Mouse (Mus musculus) limb, embryonic 14.5 days (tissue): Measurements from ENCODE around the gene Snx29. TPM values are rescaled to one million over a fixed set of nuclear protein-coding genes. Genes with fewer than 3 reads are reported as not detected.
A peak's percentile ranks its signal among the peaks of the same experiment; 100 is the strongest.

Experiments used
- ATAC-seq: fragments of 200-750 bp; cut with Nextera tagmentation; 2 replicates; pipeline ENCODE4 v1.8.0; 2017; ENCODE audit warnings: low read depth, moderate number of reproducible peaks, moderate TSS enrichment; ENCODE audit not compliant: low FRiP score
- DNase-seq: peaks from one replicate; pipeline ENCODE4 v3.0.0-alpha.2; 2015; ENCODE audit warnings: low spot score
- H3K27ac ChIP-seq: fragments of 300-500 bp; sonication (generic); replicated peaks from 2 replicates; pipeline ENCODE4 v1.5.1; 2014; ENCODE audit warnings: low read depth, mild to moderate bottlenecking, low read length, moderate library complexity, mixed read lengths
- H3K27me3 ChIP-seq: fragments of 300-500 bp; sonication (generic); 2 replicates; pipeline ENCODE4 v1.6.1; 2014; ENCODE audit warnings: low read length, mixed read lengths; ENCODE audit not compliant: control insufficient read depth, insufficient read depth
- H3K36me3 ChIP-seq: fragments of 300-500 bp; sonication (generic); 2 replicates; pipeline ENCODE4 v1.6.1; 2014; ENCODE audit warnings: mild to moderate bottlenecking, low read length, moderate library complexity, mixed read lengths; ENCODE audit not compliant: control insufficient read depth, insufficient read depth
- H3K4me1 ChIP-seq: fragments of 300-500 bp; sonication (generic); 2 replicates; pipeline ENCODE4 v1.6.1; 2014; ENCODE audit warnings: antibody characterized with exemption, low read length, mixed read lengths; ENCODE audit not compliant: control insufficient read depth, insufficient read depth
- H3K4me2 ChIP-seq: fragments of 300-500 bp; sonication (generic); replicated peaks from 2 replicates; pipeline ENCODE4 v1.6.1; 2014; ENCODE audit warnings: low read depth, mild to moderate bottlenecking, low read length, moderate library complexity; ENCODE audit not compliant: severe bottlenecking
- H3K4me3 ChIP-seq: fragments of 300-500 bp; sonication (generic); replicated peaks from 2 replicates; pipeline ENCODE4 v1.5.1; 2014; ENCODE audit warnings: low read length
- H3K9ac ChIP-seq: fragments of 300-500 bp; sonication (generic); 2 replicates; pipeline ENCODE4 v1.6.1; 2014; ENCODE audit warnings: mild to moderate bottlenecking, low read depth, low read length, moderate library complexity; ENCODE audit not compliant: severe bottlenecking
- H3K9me3 ChIP-seq: fragments of 300-500 bp; sonication (generic); 2 replicates; pipeline ENCODE4 v1.6.1; 2016; ENCODE audit warnings: low read length; ENCODE audit not compliant: control insufficient read depth
- POLR2A ChIP-seq: fragments of 200-500 bp; IDR thresholded peaks from 2 replicates; pipeline ENCODE4 v1.8.0; 2012; ENCODE audit warnings: inconsistent platforms, mild to moderate bottlenecking, moderate library complexity, borderline replicate concordance; ENCODE audit not compliant: insufficient read depth, insufficient read length; ENCODE audit errors: extremely low read depth
- WGBS: fragments of 180-500 bp; shearing (Covaris S2); extraction: QIAGEN DNeasy Blood & Tissue Kit; methylation state at CpG from one replicate; pipeline ENCODE4 v1.1.7; 2014; 5-methylcytosine and 5-hydroxymethylcytosine counted together
- polyA plus RNA-seq, 2 experiments: library from polyadenylated mRNA; depleted of rRNA in 1 of 2; stranded (reverse) in 1 of 2; unstranded in 1 of 2; fragments of >200 nt; fragmentation: Nextera tagmentation in 1 of 2; extraction: Ambion mirVana in 1 of 2; gene quantifications; 2 replicates each; pipeline versions ENCODE4 v1.2.1 to v1.2.3; 2012 to 2014

The Snx29 gene
- polyA plus RNA-seq, 2 experiments, result 4.9 to 9.3 TPM

DNA sequence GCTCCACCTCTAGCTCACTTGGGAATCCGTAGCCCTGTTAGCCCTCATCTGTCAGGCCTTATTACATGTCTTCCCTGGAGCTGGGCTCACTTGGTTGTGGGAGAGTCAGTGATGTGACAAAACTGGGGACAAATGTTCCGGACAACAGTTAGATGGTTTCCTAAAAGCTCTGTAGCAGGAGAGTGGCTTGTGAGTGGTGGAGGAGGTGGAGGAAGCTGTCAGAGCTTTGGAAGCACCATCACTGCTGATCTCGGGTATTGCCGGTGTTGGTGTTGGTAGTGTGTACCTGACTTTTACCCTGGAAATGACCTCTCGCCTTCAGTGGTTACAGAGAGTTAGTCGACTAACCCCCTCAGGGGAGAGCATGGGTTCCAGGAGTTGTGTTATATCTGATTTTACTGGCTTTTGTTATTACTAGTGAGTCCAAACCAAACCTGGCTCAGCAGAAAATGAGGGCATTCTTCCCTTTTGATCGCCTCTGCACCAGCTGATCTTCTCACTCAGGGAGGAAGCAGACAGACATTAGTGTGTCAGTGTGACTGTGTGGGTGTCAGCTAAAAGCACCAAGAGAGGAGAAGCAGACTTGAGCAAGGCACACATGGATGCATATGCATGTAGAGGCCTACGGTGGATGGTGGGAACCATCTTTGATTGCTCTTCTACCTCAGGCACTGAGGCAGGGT is 227.5 kb downstream of the Snx29 start:
- 86% methylated on average over 8 of the region's 8 CpGs for WGBS
- no peak for TF ChIP-seq POLR2A
- ATAC-seq (no peak), DNase-seq (no peak)
- H3K27me3 ChIP-seq, result no peaks in the 10 kb centered on the region
- no peak overlapping the region for H3K4me3 ChIP-seq
- no peaks in the 10 kb centered on the region for H3K36me3 ChIP-seq
- H3K9me3 ChIP-seq, result no peaks in the 10 kb centered on the region
- no peak overlapping the region for H3K9ac ChIP-seq
- no peaks in the 10 kb centered on the region for H3K4me1 ChIP-seq
- H3K27ac ChIP-seq, result no peak overlapping the region
- no peak overlapping the region for H3K4me2 ChIP-seq

DNA sequence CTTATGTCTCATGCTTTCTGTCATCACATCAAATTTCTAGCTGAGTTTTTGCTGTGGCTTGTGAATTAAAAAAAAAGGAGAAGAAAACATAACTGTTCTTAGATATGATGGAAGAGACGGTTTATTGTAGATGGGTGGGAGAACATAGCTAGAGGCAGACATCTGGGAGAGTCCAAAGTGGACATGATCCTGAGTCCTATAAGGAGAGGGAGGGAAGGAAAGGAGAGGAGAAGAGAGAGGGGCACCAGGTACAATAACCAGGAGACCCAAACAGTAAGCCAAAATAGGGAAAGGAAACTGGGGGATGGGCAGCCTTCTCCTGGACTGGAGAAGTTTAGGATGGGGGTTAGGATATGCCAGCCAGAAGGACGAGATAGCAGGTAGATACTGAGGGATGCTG is 239.0 kb downstream of the Snx29 start:
- no peaks in the 10 kb centered on the region for H3K36me3 ChIP-seq
- no peak overlapping the region for H3K4me2 ChIP-seq
- no peak overlapping the region for H3K9ac ChIP-seq
- ATAC-seq (no peak), DNase-seq (no peak)
- H3K9me3 ChIP-seq, result no peaks in the 10 kb centered on the region
- no peaks in the 10 kb centered on the region for H3K4me1 ChIP-seq
- no peak overlapping the region for H3K27ac ChIP-seq
- H3K27me3 ChIP-seq, result no peaks in the 10 kb centered on the region
- 85% methylated on average over 2 of the region's 2 CpGs for WGBS
- TF ChIP-seq POLR2A, result no peak
- no peak overlapping the region for H3K4me3 ChIP-seq

DNA sequence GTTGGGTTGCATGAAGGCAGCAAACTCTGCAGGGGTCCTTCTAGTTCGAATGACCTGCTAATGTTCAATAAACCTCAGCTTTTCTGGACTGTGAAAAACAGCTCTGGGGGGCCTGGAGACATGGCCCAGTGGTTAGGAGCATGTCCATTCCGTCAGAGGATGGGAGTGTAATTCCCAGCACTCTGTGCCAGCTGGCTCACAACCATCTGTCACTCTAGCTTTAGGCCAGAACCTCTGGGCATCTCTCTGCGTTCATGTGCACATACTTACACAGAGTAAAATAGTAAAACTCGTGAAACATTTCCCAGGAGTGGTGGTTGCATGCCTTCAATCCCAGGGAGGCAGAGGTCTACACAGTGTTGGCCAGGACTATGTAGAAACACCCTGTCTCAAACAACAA is 241.1 kb downstream of the Snx29 start:
- ATAC-seq (no peak), DNase-seq (no peak)
- Histone ChIP-seq H3K27me3 (no peaks in the 10 kb centered on the region), H3K9me3 (no peaks in the 10 kb centered on the region), H3K27ac (no peak overlapping the region), H3K4me1 (no peaks in the 10 kb centered on the region), H3K4me2 (no peak overlapping the region), H3K4me3 (no peak overlapping the region), H3K9ac (no peak overlapping the region), H3K36me3 (no peaks in the 10 kb centered on the region)
- no peak for TF ChIP-seq POLR2A
- 30% methylated on average over 4 of the region's 4 CpGs for WGBS

DNA sequence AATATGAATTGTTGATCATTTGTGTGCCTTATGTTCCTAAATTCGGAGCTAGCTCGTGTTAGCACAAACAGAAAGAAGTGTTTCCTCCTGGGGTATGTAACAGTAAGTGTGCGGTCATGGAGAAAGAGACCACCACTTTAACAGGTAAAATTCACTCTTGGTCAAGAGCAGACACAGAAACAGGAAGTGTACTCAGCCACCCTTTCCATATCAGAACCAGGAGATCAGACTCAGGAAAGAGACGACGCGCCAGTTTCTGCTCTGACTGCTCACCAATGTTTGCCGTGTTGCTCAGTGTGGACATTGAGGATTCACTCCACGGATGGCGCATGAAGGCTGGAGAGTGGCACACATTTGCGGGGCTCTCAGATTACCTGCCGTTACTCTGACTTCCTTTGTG is 242.4 kb downstream of the Snx29 start:
- H3K4me3 ChIP-seq, result no peak overlapping the region
- no peaks in the 10 kb centered on the region for H3K27me3 ChIP-seq
- H3K4me1 ChIP-seq, result no peaks in the 10 kb centered on the region
- DNase-seq (no peak), ATAC-seq (no peak)
- no peak overlapping the region for H3K27ac ChIP-seq
- no peak overlapping the region for H3K9ac ChIP-seq
- H3K36me3 ChIP-seq, result no peaks in the 10 kb centered on the region
- H3K4me2 ChIP-seq, result no peak overlapping the region
- TF ChIP-seq POLR2A, result no peak
- WGBS, result 78% methylated on average over 11 of the region's 11 CpGs
- no peaks in the 10 kb centered on the region for H3K9me3 ChIP-seq

DNA sequence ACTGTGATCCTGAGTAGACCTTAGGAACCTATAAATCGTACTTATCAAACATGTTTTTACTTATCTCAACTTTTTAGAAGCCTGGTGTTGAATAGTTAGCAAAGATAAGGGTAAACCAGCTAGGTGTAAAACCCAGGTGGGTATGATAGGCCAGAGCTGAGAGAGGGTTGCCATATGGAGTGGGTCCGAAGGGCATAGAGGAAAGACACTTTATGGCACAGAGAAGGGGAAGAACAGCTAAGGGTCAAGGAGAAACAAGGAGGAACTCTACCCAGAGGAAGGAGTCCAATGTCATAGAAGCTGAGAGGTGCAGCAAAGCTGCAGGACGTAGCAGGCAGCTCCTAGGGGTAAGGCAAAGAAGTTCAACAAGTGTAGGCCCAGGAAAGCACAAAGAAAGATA is 244.9 kb downstream of the Snx29 start:
- no peak overlapping the region for H3K4me3 ChIP-seq
- H3K4me2 ChIP-seq, result no peak overlapping the region
- no peak for TF ChIP-seq POLR2A
- WGBS, result 79% methylated on average over 3 of the region's 3 CpGs
- H3K9ac ChIP-seq, result no peak overlapping the region
- no peaks in the 10 kb centered on the region for H3K9me3 ChIP-seq
- no peak for DNase-seq
- ATAC-seq, result no peak
- no peaks in the 10 kb centered on the region for H3K27me3 ChIP-seq
- H3K4me1 ChIP-seq, result no peaks in the 10 kb centered on the region
- no peak overlapping the region for H3K27ac ChIP-seq
- H3K36me3 ChIP-seq, result no peaks in the 10 kb centered on the region

DNA sequence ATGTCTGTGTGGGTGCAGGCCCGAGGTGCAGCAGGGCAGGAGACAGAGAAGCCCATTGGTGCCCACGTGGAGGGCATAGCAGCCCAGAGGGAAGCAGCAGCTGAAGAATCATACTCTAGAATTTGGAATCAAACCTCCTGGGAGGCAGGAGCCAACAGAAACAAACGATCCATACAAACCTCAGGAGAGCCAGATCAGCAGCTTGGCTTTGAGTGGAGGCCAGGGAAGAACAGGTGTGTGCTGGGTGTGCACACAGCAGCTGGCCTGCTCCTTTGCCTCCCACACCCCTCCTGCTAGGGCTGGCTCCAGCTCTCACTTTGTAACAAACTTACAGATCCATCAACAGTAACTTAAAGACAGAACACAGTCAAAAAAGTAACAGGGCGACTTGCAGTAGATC is 245.4 kb downstream of the Snx29 start:
- Histone ChIP-seq H3K27ac (no peak overlapping the region), H3K27me3 (no peaks in the 10 kb centered on the region), H3K9ac (no peak overlapping the region), H3K4me1 (no peaks in the 10 kb centered on the region), H3K4me3 (no peak overlapping the region), H3K36me3 (no peaks in the 10 kb centered on the region), H3K9me3 (no peaks in the 10 kb centered on the region), H3K4me2 (no peak overlapping the region)
- WGBS, result 62% methylated on average over 4 of the region's 4 CpGs
- TF ChIP-seq POLR2A, result no peak
- DNase-seq (peak; percentile 22), ATAC-seq (0 out of 2 replicates have a peak, but pooled peaks have one; percentile 57)
